Mouse (Mus musculus): ENCODE measurements around the gene Fndc3b. TPM values are rescaled to one million over a fixed set of nuclear protein-coding genes. Genes with fewer than 3 reads are reported as not detected.
"Not testable (repeated sequence)": the region's sequence is repeated elsewhere in the genome, so short reads cannot be mapped to it uniquely, and the experiment has no call there.

The Fndc3b gene
- polyA plus RNA-seq, 1 experiment from 2014 or later = 8.2 TPM

GRCm38 (mm10) chr3:27421980-27422379 is 289.1 kb downstream of the Fndc3b start:
- H3K9ac ChIP-seq (ENCODE audit: low read depth, low read length) = no peak overlapping the region
- H3K27me3 ChIP-seq (ENCODE audit: control insufficient read depth, insufficient read depth, low read depth, low read length) = no peaks in the 10 kb centered on the region
- no peaks in the 10 kb centered on the region for H3K4me1 ChIP-seq (ENCODE audit: control insufficient read depth, insufficient read depth, low read length)
- no peak overlapping the region for H3K27ac ChIP-seq (ENCODE audit: low read length)
- H3K4me2 ChIP-seq (ENCODE audit: low read length) = no peak overlapping the region
- no peaks in the 10 kb centered on the region for H3K9me3 ChIP-seq (replicated peaks; ENCODE audit: control insufficient read depth, low read length, poor library complexity, severe bottlenecking)
- 0 out of 2 replicates have a peak, but pooled peaks cover 2% of the 10 kb centered on the region for H3K36me3 ChIP-seq (ENCODE audit: control insufficient read depth, insufficient read depth, low read length)
- 61% methylated on average over 12 of the region's 12 CpGs for WGBS
- H3K4me3 ChIP-seq (ENCODE audit: low read depth, low read length) = no peak overlapping the region
- no peak for ATAC-seq

GRCm38 (mm10) chr3:27418602-27419001 is 292.5 kb downstream of the Fndc3b start:
- Histone ChIP-seq H3K9ac (ENCODE audit: low read depth, low read length) (no peak overlapping the region), H3K27me3 (ENCODE audit: control insufficient read depth, insufficient read depth, low read depth, low read length) (no peaks in the 10 kb centered on the region), H3K4me3 (ENCODE audit: low read depth, low read length) (no peak overlapping the region), H3K4me1 (ENCODE audit: control insufficient read depth, insufficient read depth, low read length) (no peaks in the 10 kb centered on the region), H3K36me3 (ENCODE audit: control insufficient read depth, insufficient read depth, low read length) (no peaks in the 10 kb centered on the region), H3K27ac (ENCODE audit: low read length) (no peak overlapping the region), H3K4me2 (ENCODE audit: low read length) (no peak overlapping the region), H3K9me3 (replicated peaks; ENCODE audit: control insufficient read depth, low read length, poor library complexity, severe bottlenecking) (no peaks in the 10 kb centered on the region)
- ATAC-seq = no peak
- 94% methylated on average over 8 of the region's 8 CpGs for WGBS

- Histone ChIP-seq H3K4me2 (ENCODE audit: low read length) (no peak overlapping the region), H3K27me3 (ENCODE audit: control insufficient read depth, insufficient read depth, low read depth, low read length) (no peaks in the 10 kb centered on the region), H3K4me3 (ENCODE audit: low read depth, low read length) (no peak overlapping the region), H3K36me3 (ENCODE audit: control insufficient read depth, insufficient read depth, low read length) (no peaks in the 10 kb centered on the region), H3K4me1 (ENCODE audit: control insufficient read depth, insufficient read depth, low read length) (no peaks in the 10 kb centered on the region), H3K9me3 (replicated peaks; ENCODE audit: control insufficient read depth, low read length, poor library complexity, severe bottlenecking) (no peaks in the 10 kb centered on the region), H3K9ac (ENCODE audit: low read depth, low read length) (no peak overlapping the region), H3K27ac (ENCODE audit: low read length) (no peak overlapping the region)
- ATAC-seq = no peak
- WGBS = 56% methylated on average over 10 of the region's 10 CpGs
Observed at GRCm38 (mm10) chr3:27416786-27417185, 294.3 kb downstream of the Fndc3b start.

GRCm38 (mm10) chr3:27413566-27413965 is 297.5 kb downstream of the Fndc3b start:
- 62% methylated on average over 3 of the region's 3 CpGs for WGBS
- Histone ChIP-seq H3K4me1 (ENCODE audit: control insufficient read depth, insufficient read depth, low read length) (no peaks in the 10 kb centered on the region), H3K9ac (ENCODE audit: low read depth, low read length) (no peak overlapping the region), H3K4me2 (ENCODE audit: low read length) (no peak overlapping the region), H3K27me3 (ENCODE audit: control insufficient read depth, insufficient read depth, low read depth, low read length) (no peaks in the 10 kb centered on the region), H3K36me3 (ENCODE audit: control insufficient read depth, insufficient read depth, low read length) (no peaks in the 10 kb centered on the region), H3K9me3 (replicated peaks; ENCODE audit: control insufficient read depth, low read length, poor library complexity, severe bottlenecking) (no peaks in the 10 kb centered on the region), H3K4me3 (ENCODE audit: low read depth, low read length) (no peak overlapping the region), H3K27ac (ENCODE audit: low read length) (no peak overlapping the region)
- no peak for ATAC-seq

- no peak overlapping the region for H3K27ac ChIP-seq (ENCODE audit: low read length)
- no peaks in the 10 kb centered on the region for H3K9me3 ChIP-seq (replicated peaks; ENCODE audit: control insufficient read depth, low read length, poor library complexity, severe bottlenecking)
- no peak overlapping the region for H3K9ac ChIP-seq (ENCODE audit: low read depth, low read length)
- H3K27me3 ChIP-seq (ENCODE audit: control insufficient read depth, insufficient read depth, low read depth, low read length) = no peaks in the 10 kb centered on the region
- no peak for ATAC-seq
- no peaks in the 10 kb centered on the region for H3K36me3 ChIP-seq (ENCODE audit: control insufficient read depth, insufficient read depth, low read length)
- 98% methylated on average over 2 of the region's 2 CpGs for WGBS
- no peak overlapping the region for H3K4me3 ChIP-seq (ENCODE audit: low read depth, low read length)
- no peak overlapping the region for H3K4me2 ChIP-seq (ENCODE audit: low read length)
- H3K4me1 ChIP-seq (ENCODE audit: control insufficient read depth, insufficient read depth, low read length) = no peaks in the 10 kb centered on the region
Observed at GRCm38 (mm10) chr3:27411286-27411685, 299.8 kb downstream of the Fndc3b start.

GRCm38 (mm10) chr3:27408564-27408963 is 302.5 kb downstream of the Fndc3b start:
- Histone ChIP-seq H3K27me3 (ENCODE audit: control insufficient read depth, insufficient read depth, low read depth, low read length) (no peaks in the 10 kb centered on the region), H3K4me1 (ENCODE audit: control insufficient read depth, insufficient read depth, low read length) (no peaks in the 10 kb centered on the region), H3K4me2 (ENCODE audit: low read length) (no peak overlapping the region), H3K36me3 (ENCODE audit: control insufficient read depth, insufficient read depth, low read length) (no peaks in the 10 kb centered on the region), H3K4me3 (ENCODE audit: low read depth, low read length) (no peak overlapping the region), H3K9me3 (replicated peaks; ENCODE audit: control insufficient read depth, low read length, poor library complexity, severe bottlenecking) (no peaks in the 10 kb centered on the region), H3K9ac (ENCODE audit: low read depth, low read length) (no peak overlapping the region), H3K27ac (ENCODE audit: low read length) (no peak overlapping the region)
- WGBS = 64% methylated on average over 2 of the region's 2 CpGs
- ATAC-seq = no peak

GRCm38 (mm10) chr3:27406440-27406839 is 304.7 kb downstream of the Fndc3b start:
- Histone ChIP-seq H3K4me1 (ENCODE audit: control insufficient read depth, insufficient read depth, low read length) (no peaks in the 10 kb centered on the region), H3K9ac (ENCODE audit: low read depth, low read length) (no peak overlapping the region), H3K27ac (ENCODE audit: low read length) (no peak overlapping the region), H3K4me2 (ENCODE audit: low read length) (no peak overlapping the region), H3K36me3 (ENCODE audit: control insufficient read depth, insufficient read depth, low read length) (no peaks in the 10 kb centered on the region), H3K27me3 (ENCODE audit: control insufficient read depth, insufficient read depth, low read depth, low read length) (no peaks in the 10 kb centered on the region), H3K4me3 (ENCODE audit: low read depth, low read length) (no peak overlapping the region), H3K9me3 (replicated peaks; ENCODE audit: control insufficient read depth, low read length, poor library complexity, severe bottlenecking) (no peaks in the 10 kb centered on the region)
- no peak for ATAC-seq
- 93% methylated on average over 3 of the region's 3 CpGs for WGBS

- ATAC-seq; H3K4me2 ChIP-seq (ENCODE audit: low read length); H3K4me3 ChIP-seq (ENCODE audit: low read depth, low read length); H3K4me1 ChIP-seq (ENCODE audit: control insufficient read depth, insufficient read depth, low read length); H3K9ac ChIP-seq (ENCODE audit: low read depth, low read length); H3K9me3 ChIP-seq (replicated peaks; ENCODE audit: control insufficient read depth, low read length, poor library complexity, severe bottlenecking); H3K27me3 ChIP-seq (ENCODE audit: control insufficient read depth, insufficient read depth, low read depth, low read length); H3K27ac ChIP-seq (ENCODE audit: low read length); H3K36me3 ChIP-seq (ENCODE audit: control insufficient read depth, insufficient read depth, low read length): not testable (repeated sequence)
- WGBS = 98% methylated on average over 3 of the region's 3 CpGs
Observed at GRCm38 (mm10) chr3:27400996-27401395, 310.1 kb downstream of the Fndc3b start.

GRCm38 (mm10) chr3:27389923-27390322 is 321.2 kb downstream of the Fndc3b start:
- Histone ChIP-seq H3K9ac (ENCODE audit: low read depth, low read length) (no peak overlapping the region), H3K27ac (ENCODE audit: low read length) (no peak overlapping the region), H3K4me1 (ENCODE audit: control insufficient read depth, insufficient read depth, low read length) (no peaks in the 10 kb centered on the region), H3K27me3 (ENCODE audit: control insufficient read depth, insufficient read depth, low read depth, low read length) (no peaks in the 10 kb centered on the region), H3K9me3 (replicated peaks; ENCODE audit: control insufficient read depth, low read length, poor library complexity, severe bottlenecking) (0 out of 2 replicates have a peak, but pooled peaks cover 3% of the 10 kb centered on the region), H3K4me3 (ENCODE audit: low read depth, low read length) (no peak overlapping the region), H3K4me2 (ENCODE audit: low read length) (no peak overlapping the region), H3K36me3 (ENCODE audit: control insufficient read depth, insufficient read depth, low read length) (no peaks in the 10 kb centered on the region)
- ATAC-seq = no peak
- WGBS = 69% methylated on average over 1 of the region's 1 CpGs

GRCm38 (mm10) chr3:27384836-27385235 is 326.3 kb downstream of the Fndc3b start:
- ATAC-seq = no peak
- no peak overlapping the region for H3K4me2 ChIP-seq (ENCODE audit: low read length)
- H3K9ac ChIP-seq (ENCODE audit: low read depth, low read length) = no peak overlapping the region
- H3K4me1 ChIP-seq (ENCODE audit: control insufficient read depth, insufficient read depth, low read length) = no peaks in the 10 kb centered on the region
- no peaks in the 10 kb centered on the region for H3K27me3 ChIP-seq (ENCODE audit: control insufficient read depth, insufficient read depth, low read depth, low read length)
- no peak overlapping the region for H3K27ac ChIP-seq (ENCODE audit: low read length)
- no peak overlapping the region for H3K4me3 ChIP-seq (ENCODE audit: low read depth, low read length)
- no peaks in the 10 kb centered on the region for H3K9me3 ChIP-seq (replicated peaks; ENCODE audit: control insufficient read depth, low read length, poor library complexity, severe bottlenecking)
- no peaks in the 10 kb centered on the region for H3K36me3 ChIP-seq (ENCODE audit: control insufficient read depth, insufficient read depth, low read length)
- WGBS = 77% methylated on average over 3 of the region's 3 CpGs
